Mouse (Mus musculus) frontal cortex, postnatal 36 days (tissue): ENCODE data around the gene Mcpt1.
A peak's percentile ranks its signal among the peaks of the same experiment; 100 is the strongest.
"Not testable (repeated sequence)": the region's sequence is repeated elsewhere in the genome, so short reads cannot be mapped to it uniquely, and the experiment has no call there.

Experiments
- DNase-seq, 2 experiments: peaks; one replicate each; pipeline ENCODE4 v3.0.0; 2022; ENCODE audit warnings: low spot score in 2 of 2

Mcpt1 gene

GRCm38 (mm10) chr14:56017671-56018070, at the start of gene Mcpt1:
Gene Mcpt1 (plus strand): TSS chr14:56017971.
- DNase-seq: not testable (repeated sequence)

- DNase-seq: not testable (repeated sequence)
Measured at GRCm38 (mm10) chr14:55987464-55987863, 30.3 kb upstream of the Mcpt1 start.

GRCm38 (mm10) chr14:56013147-56013546, 4.6 kb upstream of the Mcpt1 start:
- DNase-seq: no peak

- DNase-seq: no peak
Measured at GRCm38 (mm10) chr14:56013924-56014323, 3.8 kb upstream of the Mcpt1 start.

GRCm38 (mm10) chr14:56019446-56019845, 1.7 kb downstream of the Mcpt1 start:
- peak; percentile 5 for DNase-seq

- not testable (repeated sequence) for DNase-seq
Measured at GRCm38 (mm10) chr14:56021305-56021704, 3.5 kb downstream of the Mcpt1 start.

GRCm38 (mm10) chr14:56030395-56030794, 12.6 kb downstream of the Mcpt1 start, which contains the start of gene Mcpt9:
Gene Mcpt9 (minus strand): TSS chr14:56030495.
- not testable (repeated sequence) for DNase-seq

GRCm38 (mm10) chr14:56034433-56034832, 16.7 kb downstream of the Mcpt1 start:
- DNase-seq: no peak

GRCm38 (mm10) chr14:56041792-56042191, 24.0 kb downstream of the Mcpt1 start, which contains the start of gene Mcpt2:
Gene Mcpt2 (plus strand): TSS chr14:56042041.
- DNase-seq: not testable (repeated sequence)

- no peak for DNase-seq
Measured at GRCm38 (mm10) chr14:56055408-56055807, 37.6 kb downstream of the Mcpt1 start.

GRCm38 (mm10) chr14:56057722-56058121, 40.0 kb downstream of the Mcpt1 start:
- DNase-seq: no peak

GRCm38 (mm10) chr14:56062213-56062612, 44.4 kb downstream of the Mcpt1 start, which contains the start of gene Mcpt4:
Gene Mcpt4 (minus strand): TSS chr14:56062313.
- not testable (repeated sequence) for DNase-seq
